Mouse (Mus musculus): ENCODE measurements at regions not wholly inside any gene's neighbourhood (a gene's known extent, or its start where the extent isn't known, plus 50 kb on each side); places are given as distances from the start of the nearest gene placed in this dataset.
A peak's percentile ranks its signal among the peaks of the same experiment; 100 is the strongest.

DNA sequence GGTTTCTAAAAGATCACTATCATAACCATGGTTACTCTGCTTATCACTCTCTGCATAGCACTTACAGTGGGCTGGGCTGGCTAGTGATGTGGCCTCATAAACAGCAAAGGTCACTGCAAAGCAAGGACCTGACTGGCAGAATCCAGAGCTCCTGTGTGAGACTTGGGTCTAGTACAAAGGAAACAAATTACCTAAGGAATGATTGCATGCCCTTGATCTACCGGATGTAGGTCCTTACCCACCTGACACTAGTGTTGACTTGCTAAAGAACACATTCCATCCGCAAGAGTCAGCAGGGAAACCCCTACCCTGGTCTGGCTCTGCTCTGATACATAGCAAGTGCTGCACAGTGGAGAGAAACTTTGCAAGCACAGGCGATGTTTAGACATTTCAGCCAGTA is 297.0 kb upstream of the Jag1 start:
- no peak for DNase-seq

DNA sequence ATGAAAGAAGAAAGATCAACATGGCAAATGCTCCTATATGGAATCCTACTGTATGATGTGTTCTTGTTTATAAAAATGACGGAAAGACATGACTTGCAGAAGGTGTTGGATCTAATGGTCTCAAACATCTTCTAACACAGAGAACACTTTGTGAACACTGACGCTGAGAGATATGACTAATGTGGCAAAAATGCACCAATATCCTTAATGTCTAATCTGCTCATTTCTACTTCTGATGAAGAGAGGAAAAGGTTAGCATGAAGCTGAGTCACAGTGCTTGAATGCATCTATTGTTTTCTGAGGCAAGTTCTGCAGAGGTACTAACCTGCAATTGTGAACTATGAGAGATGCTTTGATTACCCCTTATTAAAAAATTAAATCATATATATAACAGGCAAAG is 293.2 kb upstream of the Jag1 start:
- DNase-seq, result no peak

GRCm38 (mm10) chr2:137408294-137408693 is 291.9 kb upstream of the Jag1 start:
- no peak for DNase-seq

DNA sequence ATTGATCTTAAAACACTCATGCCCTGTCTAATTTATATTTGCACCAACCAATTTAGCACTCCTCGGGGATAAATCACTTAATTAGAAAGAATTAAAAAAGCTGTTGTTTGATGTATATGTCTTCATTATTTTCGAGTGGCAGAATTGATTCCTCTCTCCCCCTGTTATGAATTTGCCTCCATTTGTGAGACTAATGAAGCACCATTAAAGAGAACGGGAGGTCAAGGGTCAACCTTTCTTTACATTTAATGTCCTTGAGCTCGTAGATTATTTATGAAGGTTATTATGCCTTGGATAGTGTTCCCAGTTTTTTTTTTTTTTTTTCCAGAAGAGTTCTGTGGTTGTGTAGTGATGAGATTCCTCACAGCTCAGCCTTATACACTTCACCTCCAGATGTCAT is 277.0 kb upstream of the Jag1 start:
- no peak for DNase-seq

- no peak for DNase-seq
These were observed 263.4 kb upstream of the Jag1 start for GRCm38 (mm10) chr2:137379816-137380215.

GRCm38 (mm10) chr2:137375346-137375745 is 258.9 kb upstream of the Jag1 start:
- DNase-seq, result no peak

- DNase-seq, result no peak
These were observed 254.6 kb upstream of the Jag1 start for GRCm38 (mm10) chr2:137371062-137371461.

DNA sequence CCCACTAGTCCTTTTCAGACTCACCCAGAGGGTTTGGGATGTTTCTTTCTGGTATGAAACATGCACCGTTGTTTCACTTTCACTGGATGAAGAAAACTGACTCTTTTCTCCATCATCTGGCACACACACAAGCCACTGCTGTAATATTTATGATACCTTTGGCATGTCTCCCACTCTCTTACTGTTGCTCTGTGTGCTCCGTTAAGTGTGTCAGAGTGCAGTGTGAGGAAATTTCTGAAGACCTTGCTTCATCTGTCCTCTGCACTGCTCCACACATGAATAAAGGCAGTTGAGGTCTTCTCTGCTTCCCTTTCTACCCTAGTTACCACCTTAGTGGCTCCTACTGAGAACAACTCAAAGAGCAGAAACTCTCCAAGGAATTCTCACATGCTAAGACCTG is 246.6 kb upstream of the Jag1 start:
- DNase-seq, result no peak

DNA sequence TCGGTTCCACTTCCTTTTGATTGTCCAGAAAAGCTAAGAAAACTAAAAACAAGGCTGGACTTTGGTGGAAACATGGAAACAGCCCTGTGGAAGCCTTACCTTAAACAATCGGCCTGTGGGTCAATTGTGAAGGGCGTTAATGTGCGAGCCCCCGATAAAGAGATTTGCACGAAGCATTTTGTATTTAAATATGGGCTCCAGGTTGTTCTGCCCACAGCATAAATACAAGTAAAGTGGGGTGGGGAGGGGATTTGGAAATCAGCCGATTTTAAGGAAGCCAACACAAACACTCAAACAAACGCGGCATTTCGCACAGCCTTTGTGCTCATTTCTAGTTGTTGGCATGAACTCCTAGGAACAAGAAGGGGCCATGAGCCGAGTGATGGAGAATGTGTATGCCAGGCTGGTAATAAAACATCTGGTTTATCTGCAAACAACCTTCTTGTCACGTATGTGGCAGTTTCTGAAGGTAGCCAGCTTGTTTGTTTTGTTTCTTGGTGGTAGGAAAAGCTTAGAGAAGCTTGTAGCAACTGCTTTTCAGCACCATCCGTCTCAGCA is 240.8 kb upstream of the Jag1 start:
- DNase-seq, result peak; percentile 10

DNA sequence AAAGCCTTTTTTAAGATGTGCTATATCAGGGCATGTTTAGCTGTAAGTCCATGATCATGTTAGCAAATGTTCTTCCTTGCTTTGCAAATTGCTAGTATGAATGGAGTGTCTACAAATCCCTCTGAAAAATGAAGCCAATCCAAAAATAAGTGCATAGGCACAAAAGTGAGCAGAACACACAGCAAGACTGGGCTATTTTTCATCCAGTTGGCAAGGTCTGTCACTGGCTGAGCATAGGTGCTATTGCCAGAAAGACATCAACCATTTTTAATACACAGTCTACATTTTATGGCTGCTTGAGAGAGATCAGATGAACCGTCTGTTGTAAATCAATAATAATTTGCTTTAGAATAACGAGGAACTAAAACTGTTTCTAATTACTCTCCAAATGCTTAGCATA is 227.3 kb upstream of the Jag1 start:
- no peak for DNase-seq

DNA sequence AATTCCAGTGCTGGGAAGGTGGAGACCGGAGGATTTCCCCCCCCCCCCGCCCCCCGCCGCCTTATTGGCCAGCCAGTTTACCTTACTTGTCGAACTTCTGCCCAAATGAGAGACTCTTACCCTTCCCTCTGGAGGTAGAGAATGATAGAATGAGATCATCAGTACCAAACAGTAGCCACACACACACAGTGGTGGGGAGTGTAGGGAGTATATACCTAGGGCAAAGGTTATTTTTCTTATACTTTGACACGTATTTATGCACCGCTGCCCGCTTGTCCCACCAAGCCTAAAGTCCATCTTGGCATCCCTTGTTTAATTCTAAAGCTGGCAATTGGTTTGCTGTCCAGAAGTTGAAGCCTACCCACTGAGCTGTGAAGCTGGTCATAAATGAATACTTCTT is 213.6 kb upstream of the Jag1 start:
- no peak for DNase-seq

DNA sequence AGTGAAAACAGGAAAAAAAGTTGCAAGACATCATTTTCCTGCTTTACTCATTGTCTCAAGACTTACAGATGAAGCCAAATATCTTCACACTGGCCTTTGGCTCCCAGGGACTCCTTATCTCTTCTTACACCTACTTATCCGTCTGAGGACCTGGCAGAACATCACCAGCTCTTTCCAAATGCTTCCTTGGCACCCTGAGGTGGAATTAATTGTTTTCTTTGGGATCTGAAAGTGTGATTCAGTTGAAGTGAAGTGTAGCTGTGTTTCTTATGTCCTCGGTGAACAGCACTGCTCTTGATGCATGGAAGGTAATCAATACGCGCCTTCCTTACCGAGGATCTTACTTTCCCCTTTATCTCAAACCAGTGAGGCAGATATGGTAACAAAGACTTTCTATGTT is 207.0 kb upstream of the Jag1 start:
- no peak for DNase-seq

GRCm38 (mm10) chr2:137310511-137310910 is 194.1 kb upstream of the Jag1 start:
- DNase-seq, result no peak

DNA sequence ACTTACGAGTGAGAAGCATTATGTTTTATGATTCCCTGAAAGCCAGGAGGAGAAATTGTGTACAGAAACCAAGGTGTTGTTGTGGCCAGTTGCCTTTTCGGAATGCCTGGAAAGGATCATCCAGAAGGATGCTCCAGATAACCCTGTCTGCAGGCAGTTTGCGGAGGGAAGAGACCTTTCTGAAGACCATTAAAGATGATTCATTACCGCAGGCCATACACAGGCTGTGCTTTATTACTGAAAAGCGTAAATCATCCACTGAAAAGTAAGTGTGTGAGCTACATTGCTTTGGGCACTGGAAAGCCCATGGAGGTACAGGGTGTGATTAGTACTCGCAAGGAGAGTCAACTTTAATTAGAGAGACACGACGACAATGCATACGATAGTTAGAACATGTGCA is 191.7 kb upstream of the Jag1 start:
- no peak for DNase-seq

- DNase-seq, result no peak
These were observed 185.2 kb upstream of the Jag1 start for GRCm38 (mm10) chr2:137301474-137302267.

GRCm38 (mm10) chr2:137289231-137289630 is 172.8 kb upstream of the Jag1 start:
- no peak for DNase-seq

- peak; percentile 16 for DNase-seq
These were observed 155.2 kb upstream of the Jag1 start for GRCm38 (mm10) chr2:137271575-137272180.

GRCm38 (mm10) chr2:137262911-137263310 is 146.5 kb upstream of the Jag1 start:
- DNase-seq, result no peak

GRCm38 (mm10) chr2:137257847-137258515 is 141.5 kb upstream of the Jag1 start:
- DNase-seq, result no peak

GRCm38 (mm10) chr2:137247931-137248330 is 131.5 kb upstream of the Jag1 start:
- no peak for DNase-seq

- no peak for DNase-seq
These were observed 127.9 kb upstream of the Jag1 start for GRCm38 (mm10) chr2:137244370-137244769.

DNA sequence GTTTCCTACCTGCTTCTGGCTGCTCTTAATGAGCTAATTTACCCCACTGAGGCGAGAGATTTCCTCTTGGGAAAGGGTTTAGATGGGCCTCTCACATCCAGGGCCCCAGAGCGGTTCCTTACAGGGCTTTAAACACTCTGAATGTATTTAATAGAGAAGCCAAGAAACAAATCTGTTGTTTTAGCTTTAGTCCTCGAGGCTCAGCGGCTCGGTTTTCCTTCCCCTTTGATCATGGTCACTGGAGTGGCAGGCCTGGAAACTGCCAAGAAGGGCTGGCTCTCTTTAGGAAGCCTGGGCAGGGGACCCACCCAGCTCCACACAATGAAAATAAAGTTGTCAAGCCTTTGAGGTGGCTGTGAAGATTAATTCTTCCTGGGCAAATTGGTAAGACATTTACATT is 127.5 kb upstream of the Jag1 start:
- peak; percentile 47 for DNase-seq

- DNase-seq, result no peak
These were observed 120.5 kb upstream of the Jag1 start for GRCm38 (mm10) chr2:137236961-137237360.

DNA sequence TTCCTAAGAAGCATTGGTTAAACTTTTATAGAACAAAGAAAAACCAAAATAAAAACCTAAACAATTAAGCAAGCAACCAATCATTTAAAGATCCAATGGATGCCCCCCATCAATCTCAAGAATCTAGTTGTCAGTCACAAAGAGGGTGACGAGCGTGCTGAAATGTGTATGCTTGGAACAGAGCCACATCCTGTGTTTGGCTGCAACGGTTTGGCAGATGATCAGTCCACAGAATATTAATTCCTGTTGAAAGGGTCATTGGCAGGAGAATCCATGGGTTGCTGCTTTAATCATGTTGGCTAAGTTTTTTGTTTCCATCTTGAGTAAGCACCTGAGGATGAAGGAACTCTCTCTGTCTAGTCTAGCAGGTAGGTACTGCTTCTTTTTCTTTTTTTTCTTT is 117.5 kb upstream of the Jag1 start:
- no peak for DNase-seq

All from kidney, postnatal 10 days (tissue).